Mouse (Mus musculus) mouse trophoblast stem cell (cell line): ENCODE data around the gene Slc52a3.

Source experiments
- in situ Hi-C, 2 experiments: fragments of 300-500 bp; cut with MseI, MboI; formaldehyde crosslinking; loops; 2 replicates in 1 of 2; 3 replicates in 1 of 2; pipeline ENCODE4 v1.15.1; 2025

Slc52a3 gene

GRCm38 (mm10) chr2:152047116-152048002 is 51.0 kb downstream of the Slc52a3 start:
- in situ Hi-C loops: no loop called here

- in situ Hi-C loops: no loop called here
Measured at GRCm38 (mm10) chr2:152048003-152048980, 52.0 kb downstream of the Slc52a3 start.

GRCm38 (mm10) chr2:152048981-152049441 is 52.7 kb downstream of the Slc52a3 start:
- in situ Hi-C loops: no loop called here

- in situ Hi-C loops: no loop called here
Measured at GRCm38 (mm10) chr2:152049611-152050270, 53.4 kb downstream of the Slc52a3 start.

- in situ Hi-C loops: no loop called here
Measured at GRCm38 (mm10) chr2:152050316-152050715, 54.0 kb downstream of the Slc52a3 start.

GRCm38 (mm10) chr2:152051985-152052384 is 55.7 kb downstream of the Slc52a3 start:
- in situ Hi-C loops: no loop called here

- in situ Hi-C loops: no loop called here
Measured at GRCm38 (mm10) chr2:152055406-152055805, 59.1 kb downstream of the Slc52a3 start.

- in situ Hi-C loops: no loop called here
Measured at GRCm38 (mm10) chr2:152056368-152057251, 60.3 kb downstream of the Slc52a3 start.

- in situ Hi-C loops: no loop called here
Measured at GRCm38 (mm10) chr2:152057252-152057563, 60.9 kb downstream of the Slc52a3 start.
